In the genomic region with DNA sequence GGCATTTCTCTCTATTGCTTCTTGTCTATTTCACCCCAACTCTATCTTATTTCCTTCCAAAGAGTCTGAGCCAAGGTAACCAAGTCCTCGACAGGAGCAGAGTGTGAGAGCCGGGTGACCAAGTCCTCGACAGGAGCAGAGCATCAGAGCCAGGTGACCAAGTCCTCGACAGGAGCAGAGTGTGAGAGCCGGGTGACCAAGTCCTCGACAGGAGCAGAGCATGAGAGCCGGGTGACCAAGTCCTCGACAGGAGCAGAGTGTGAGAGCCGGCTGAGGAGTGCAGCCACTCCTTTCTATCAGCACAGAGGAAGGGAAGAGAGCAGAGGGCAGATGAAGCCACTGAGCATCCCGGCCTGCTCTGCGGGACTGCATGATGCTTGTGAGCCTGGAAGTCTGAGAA, we compare ENCODE assay signal across 16 mouse cellular contexts. TPM values are rescaled to one million over a fixed set of nuclear protein-coding genes. Genes with fewer than 3 reads are reported as not detected.
DNase-seq lines count a peak whose midpoint lies in the region; ATAC-seq and TF ChIP-seq lines count a peak whose summit lies in the region.
"Had no signal": no experiment of that assay in that cellular context is flagged by ENCODE, and none has a peak within 500 bp of the region (broad histone marks: within the 10 kb centered on the region; RNA-seq: fewer than 3 reads in every experiment).

No protein-coding gene starts in this region.

- no peaks in the 10 kb centered on the region for H3K27me3 ChIP-seq in heart, postnatal 0 days (ENCODE audit: control insufficient read depth, insufficient read depth, low read length)
- H3K27me3 ChIP-seq in midbrain, embryonic 11.5 days (ENCODE audit: control insufficient read depth, insufficient read depth, low read length): no peaks in the 10 kb centered on the region
- H3K27me3 ChIP-seq in midbrain, embryonic 15.5 days (replicated peaks): no peaks in the 10 kb centered on the region
- H3K27me3 ChIP-seq: Patski had no signal

- H3K4me1 ChIP-seq in heart, postnatal 0 days (ENCODE audit: control insufficient read depth, insufficient read depth): peaks cover 93% of the 10 kb centered on the region
- peaks cover 64% of the 10 kb centered on the region for H3K4me1 ChIP-seq in midbrain, embryonic 11.5 days (ENCODE audit: control insufficient read depth, insufficient read depth, low read length)
- H3K4me1 ChIP-seq in midbrain, embryonic 15.5 days: peaks cover 66% of the 10 kb centered on the region

- H3K9me3 ChIP-seq in heart, postnatal 0 days (replicated peaks; ENCODE audit: control insufficient read depth, low read length): no peaks in the 10 kb centered on the region
- no peaks in the 10 kb centered on the region for H3K9me3 ChIP-seq in midbrain, embryonic 11.5 days (ENCODE audit: control insufficient read depth, low read length)
- H3K9me3 ChIP-seq in midbrain, embryonic 15.5 days: no peaks in the 10 kb centered on the region

- H3K4me2 ChIP-seq in heart, postnatal 0 days (ENCODE audit: low read depth, low read length): peak overlapping the region; percentile 15; the same call in 1 of the 2 replicates
- H3K4me2 ChIP-seq in midbrain, embryonic 11.5 days: 0 out of 2 replicates have a peak overlapping the region, but pooled peaks have one; percentile 6
- H3K4me2 ChIP-seq in midbrain, embryonic 15.5 days: no peak overlapping the region

- no peak overlapping the region for H3K9ac ChIP-seq in heart, postnatal 0 days (replicated peaks; ENCODE audit: low read depth, low read length)
- H3K9ac ChIP-seq in midbrain, embryonic 11.5 days (ENCODE audit: low read length): peak overlapping the region; percentile 16; the same call in 1 of the 2 replicates
- H3K9ac ChIP-seq in midbrain, embryonic 15.5 days: no peak overlapping the region

- no peak overlapping the region for H3K4me3 ChIP-seq in gastrocnemius, adult 2 months
- H3K4me3 ChIP-seq in heart, postnatal 0 days (ENCODE audit: low read depth, low read length): no peak overlapping the region
- no peak overlapping the region; the same call in 1 of the 2 replicates for H3K4me3 ChIP-seq in midbrain, embryonic 11.5 days (ENCODE audit: low read depth, low read length)
- H3K4me3 ChIP-seq in midbrain, embryonic 15.5 days: no peak overlapping the region
- H3K4me3 ChIP-seq: erythroblast, embryonic 14.5 days; layer of hippocampus, adult 2 months had no signal

- no peak for TF ChIP-seq CTCF in gastrocnemius, adult 2 months (IDR thresholded peaks at IDR 0.05)
- TF ChIP-seq CTCF in heart, postnatal 0 days (IDR thresholded peaks at IDR 0.05; ENCODE audit: low read depth): no peak

- H3K36me3 ChIP-seq in heart, postnatal 0 days (replicated peaks; ENCODE audit: control insufficient read depth, insufficient read depth, low read length): no peaks in the 10 kb centered on the region
- no peaks in the 10 kb centered on the region for H3K36me3 ChIP-seq in midbrain, embryonic 11.5 days (ENCODE audit: control insufficient read depth, insufficient read depth, low read length)
- H3K36me3 ChIP-seq in midbrain, embryonic 15.5 days (replicated peaks): no peaks in the 10 kb centered on the region

- DNase-seq in gastrocnemius, adult 2 months: no peak
- no peak for DNase-seq in gastrocnemius, postnatal 25 days
- no peak for DNase-seq in heart, postnatal 0 days (ENCODE audit: low spot score)
- DNase-seq in heart, postnatal 14 days: no peak
- DNase-seq in midbrain, embryonic 11.5 days (ENCODE audit: low spot score, missing footprints): no peak
- peak; percentile 64 for DNase-seq in lung, postnatal 25 days (ENCODE audit: low spot score)
- DNase-seq in left cerebral cortex, postnatal 10 days (ENCODE audit: extremely low spot score in 1 of 2, low spot score in 2 of 2): no peak
- DNase-seq: adrenal gland, postnatal 36 days; cerebellum, postnatal 14 days; kidney, adult 9 months; thymus, adult 18-20 months had no signal

- TF ChIP-seq EP300 in heart, postnatal 0 days (IDR thresholded peaks at IDR 0.05; ENCODE audit: low read depth): no peak

- H3K27ac ChIP-seq in gastrocnemius, adult 2 months: peak overlapping the region; percentile 93
- H3K27ac ChIP-seq in heart, postnatal 0 days (ENCODE audit: low read depth): peak overlapping the region; percentile 46
- H3K27ac ChIP-seq in midbrain, embryonic 11.5 days (ENCODE audit: low read depth, low read length): no peak overlapping the region
- no peak overlapping the region for H3K27ac ChIP-seq in midbrain, embryonic 15.5 days
- H3K27ac ChIP-seq: layer of hippocampus, adult 2 months had no signal

- 25% methylated on average over 11 of the region's 11 CpGs for WGBS in heart, postnatal 0 days
- 49% methylated on average over 11 of the region's 11 CpGs for WGBS in midbrain, embryonic 11.5 days
- 43% methylated on average over 11 of the region's 11 CpGs for WGBS in midbrain, embryonic 15.5 days

- intact Hi-C loops in gastrocnemius, adult 2 months (cut with DNase I): no loop called here
- intact Hi-C loops in heart, postnatal 14 days (cut with DNase I): no loop called here
- intact Hi-C loops in left cerebral cortex, postnatal 10 days (cut with DNase I): no loop called here

- no peak for ATAC-seq in heart, postnatal 0 days (ENCODE audit: insufficient read depth, low read depth)
- ATAC-seq in midbrain, embryonic 11.5 days (ENCODE audit: low FRiP score): no peak
- ATAC-seq in midbrain, embryonic 15.5 days (replicated peaks): no peak
- ATAC-seq: inflammation-experienced regulatory T-cells, adult 6 months; Patski had no signal

RNA-seq across cellular contexts. Expression of a gene that starts 9.1 kb away (rescaled TPM):
- total RNA-seq in gastrocnemius, adult 2 months (2021): 100 to 1,000 TPM; 203 to 251 TPM
- 100 to 1,000 TPM; 193 to 219 TPM for total RNA-seq in gastrocnemius, postnatal 25 days (2021)
- 302 and 348 TPM in 2 replicates for total RNA-seq in heart, postnatal 0 days (2014; rRNA removed; ENCODE audit: low replicate concordance)
- polyA plus RNA-seq in heart, postnatal 0 days (2015; fragmentation: Nextera tagmentation; extraction: Ambion mirVana): 62.6 and 69.9 TPM in 2 replicates
- total RNA-seq in heart, postnatal 14 days (2021): 100 to 1,000 TPM; 209 to 221 TPM
- 49.8 and 56.0 TPM in 2 replicates for polyA plus RNA-seq in midbrain, embryonic 11.5 days (2014; fragmentation: Nextera tagmentation; extraction: Ambion mirVana)
- polyA plus RNA-seq in midbrain, embryonic 15.5 days (2015; fragmentation: Nextera tagmentation; extraction: Ambion mirVana): 17.9 and 22.2 TPM in 2 replicates
- total RNA-seq in left cerebral cortex, postnatal 10 days (2021): 10 to 100 TPM; 26.8 to 31.1 TPM

RNA-seq across cellular contexts. Expression of a gene that starts 49.6 kb away (rescaled TPM):
- total RNA-seq in gastrocnemius, adult 2 months (2021): not detected
- total RNA-seq in gastrocnemius, postnatal 25 days (2021): not detected
- total RNA-seq in heart, postnatal 0 days (2014; rRNA removed; ENCODE audit: low replicate concordance): 1.3 and 1.4 TPM in 2 replicates
- polyA plus RNA-seq in heart, postnatal 0 days (2015; fragmentation: Nextera tagmentation; extraction: Ambion mirVana): 0.60 and 0.86 TPM in 2 replicates
- under 1 TPM; 0.37 to 0.53 TPM for total RNA-seq in heart, postnatal 14 days (2021)
- polyA plus RNA-seq in midbrain, embryonic 11.5 days (2014; fragmentation: Nextera tagmentation; extraction: Ambion mirVana): 17.2 and 23.4 TPM in 2 replicates
- polyA plus RNA-seq in midbrain, embryonic 15.5 days (2015; fragmentation: Nextera tagmentation; extraction: Ambion mirVana): 15.5 and 17.8 TPM in 2 replicates
- 10 to 100 TPM in 1 of 2 experiments, 1 to 10 TPM in 1; 9.9 to 11.3 TPM for total RNA-seq in left cerebral cortex, postnatal 10 days (2021)

Comparison
In these comparisons a context has a peak if more than half of its experiments do, and no peak if none do; other contexts are left out.
1. H3K27ac ChIP-seq: peak in gastrocnemius, adult 2 months (single experiment) and heart, postnatal 0 days (single experiment); none in midbrain, embryonic 11.5 days (single experiment) and midbrain, embryonic 15.5 days (single experiment).